Mouse (Mus musculus) ovary, adult 2 months (tissue): ENCODE data around the gene AU022252. TPM values are rescaled to one million over a fixed set of nuclear protein-coding genes. Genes with fewer than 3 reads are reported as not detected.

Experiments used
- polyA plus RNA-seq: library from polyadenylated mRNA; depleted of rRNA; stranded (reverse); fragments of >200 nt; gene quantifications from 2 replicates; pipeline ENCODE4 v1.2.3, GENCODE M21; 2012; rRNA removed

The AU022252 gene
- polyA plus RNA-seq, result 5.4 and 6.9 TPM in 2 replicates

DNA sequence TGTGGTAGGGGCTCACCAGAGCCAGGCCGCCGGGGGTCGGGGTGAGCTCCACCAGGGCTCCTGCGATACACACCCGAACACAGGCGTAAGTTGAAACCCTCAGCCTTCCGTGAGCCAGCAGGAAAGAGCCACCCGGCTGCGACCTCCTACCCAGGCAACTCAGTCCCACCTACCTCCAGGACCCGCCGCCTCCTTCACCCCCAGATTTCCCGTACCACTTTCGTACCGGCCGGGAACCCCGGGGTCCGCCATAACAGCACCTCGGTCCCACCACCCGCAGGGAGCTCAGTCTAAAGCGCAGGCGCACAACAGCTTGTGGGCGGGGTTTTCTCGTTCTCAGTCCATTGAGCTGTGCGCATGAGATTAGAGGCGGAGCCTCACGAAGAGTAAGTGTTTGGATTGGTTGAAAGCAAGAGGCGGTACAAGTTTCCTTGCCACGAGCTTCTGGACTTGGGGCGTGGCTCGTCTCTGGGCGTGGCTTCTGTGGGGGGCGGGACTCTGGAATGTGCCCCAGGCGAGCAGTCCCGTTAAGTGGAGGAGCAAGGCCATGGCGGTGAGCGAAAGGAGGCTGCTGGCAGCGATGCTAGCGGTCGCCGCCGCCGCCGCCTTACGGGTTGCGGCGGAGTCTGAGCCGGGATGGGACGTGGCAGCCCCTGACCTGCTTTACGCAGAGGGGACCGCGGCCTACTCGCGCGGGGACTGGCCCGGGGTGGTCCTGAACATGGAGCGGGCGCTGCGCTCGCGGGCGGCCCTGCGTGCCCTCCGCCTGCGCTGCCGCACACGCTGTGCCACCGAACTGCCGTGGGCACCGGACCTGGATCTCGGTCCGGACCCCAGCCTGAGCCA lies at the start of gene AU022252, which contains the start of gene P3h1:
Gene AU022252, minus strand, starts transcription at position 303 of the 846 bp plus-strand sequence.
Gene P3h1, plus strand, starts transcription at position 506 of the 846 bp plus-strand sequence.

DNA sequence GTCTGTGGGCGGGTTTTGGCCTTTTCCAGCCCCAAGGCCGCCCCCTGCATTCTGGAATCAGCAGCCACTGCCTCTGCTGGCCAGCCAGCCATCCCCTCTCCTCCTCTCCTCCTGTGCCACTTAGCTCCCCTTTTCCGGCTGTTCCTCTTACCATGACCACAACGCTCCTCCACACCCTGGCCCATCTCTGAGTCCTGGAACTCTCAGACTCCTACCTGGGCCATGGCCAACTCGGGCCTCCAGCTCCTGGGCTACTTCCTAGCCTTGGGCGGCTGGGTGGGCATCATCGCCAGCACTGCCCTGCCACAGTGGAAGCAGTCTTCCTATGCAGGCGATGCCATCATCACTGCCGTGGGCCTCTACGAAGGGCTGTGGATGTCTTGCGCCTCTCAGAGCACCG lies 22.8 kb upstream of the AU022252 start, which contains the start of gene Cldn19:
Gene Cldn19, plus strand, starts transcription at position 64 of the 400 bp plus-strand sequence.

DNA sequence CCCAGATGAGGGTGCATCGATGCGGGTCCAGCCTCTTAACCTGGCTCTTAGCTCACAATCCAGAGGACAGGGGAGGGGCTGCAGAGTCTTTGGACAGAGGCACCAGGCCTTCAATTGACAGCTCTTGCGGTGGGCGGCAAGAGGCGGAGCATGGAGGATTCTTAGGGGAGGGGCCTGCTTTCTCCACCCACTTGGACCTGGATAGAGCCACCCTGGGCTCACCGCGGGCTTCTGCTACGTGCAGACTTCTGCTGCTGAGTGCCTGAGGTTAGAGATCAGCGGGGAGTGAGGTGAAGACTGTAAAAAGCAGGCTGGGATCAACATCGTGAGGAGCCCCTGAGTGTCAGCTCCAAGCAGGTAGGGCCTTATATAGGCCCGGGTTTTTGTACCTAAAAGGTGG lies 14.3 kb downstream of the AU022252 start, which contains the start of gene Tmem269:
Gene Tmem269, minus strand, starts transcription at position 49 of the 400 bp plus-strand sequence.

DNA sequence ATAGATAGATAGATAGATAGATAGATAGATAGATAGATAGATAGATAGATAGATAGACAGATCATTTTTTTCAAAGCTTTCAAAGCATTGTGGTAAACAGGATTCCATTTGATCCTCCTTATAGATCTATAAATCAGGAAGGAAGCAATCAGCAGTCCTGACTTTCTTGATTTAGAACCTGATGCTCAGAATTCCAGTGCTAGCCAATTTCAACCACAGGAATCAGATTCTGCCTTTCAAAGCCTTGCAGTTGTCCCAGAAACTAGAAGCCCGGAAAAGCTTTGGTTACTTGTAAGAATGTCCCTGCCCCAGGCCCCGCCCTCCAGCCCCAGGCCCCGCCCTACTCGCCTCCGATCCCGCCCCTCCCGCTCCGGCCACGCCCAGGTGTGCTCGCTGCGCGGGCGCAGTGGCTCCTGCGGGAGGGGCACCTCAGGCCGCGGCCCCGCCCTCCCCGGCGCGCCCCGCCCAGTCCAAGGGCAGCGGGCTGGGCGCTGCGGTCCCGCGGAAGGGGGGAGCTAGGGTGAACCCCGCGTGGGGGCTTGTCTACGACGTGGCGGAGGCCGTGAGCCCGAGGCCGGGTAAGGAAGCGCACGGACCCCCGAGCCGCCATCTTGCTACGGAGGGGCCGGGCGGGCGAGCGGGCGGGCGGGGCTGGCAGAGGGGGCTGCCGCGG lies 37.5 kb downstream of the AU022252 start, which contains the start of gene Svbp:
Gene Svbp, plus strand, starts transcription at position 398 of the 673 bp plus-strand sequence.

DNA sequence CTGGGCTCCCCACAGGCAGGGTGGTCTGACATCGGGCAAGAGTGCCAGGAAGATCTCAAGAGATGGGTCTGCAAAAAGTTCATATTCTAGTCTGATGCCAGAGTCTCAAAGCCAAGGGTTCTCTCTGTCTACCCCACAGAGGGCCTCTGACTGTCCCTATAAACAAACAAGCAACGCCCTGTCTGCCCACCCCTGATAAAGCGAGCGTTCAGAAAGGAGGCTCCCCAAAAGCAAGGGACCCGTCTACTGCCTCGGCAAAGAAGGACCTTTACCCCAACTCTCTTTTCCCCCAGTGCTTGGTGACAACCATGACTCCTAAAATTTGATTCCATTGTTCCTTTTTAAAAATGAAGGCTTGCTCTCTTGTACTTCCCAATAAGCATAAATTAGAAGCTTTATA lies 42.6 kb downstream of the AU022252 start, which contains the start of gene Ermap:
Gene Ermap, minus strand, starts transcription at position 148 of the 400 bp plus-strand sequence.

DNA sequence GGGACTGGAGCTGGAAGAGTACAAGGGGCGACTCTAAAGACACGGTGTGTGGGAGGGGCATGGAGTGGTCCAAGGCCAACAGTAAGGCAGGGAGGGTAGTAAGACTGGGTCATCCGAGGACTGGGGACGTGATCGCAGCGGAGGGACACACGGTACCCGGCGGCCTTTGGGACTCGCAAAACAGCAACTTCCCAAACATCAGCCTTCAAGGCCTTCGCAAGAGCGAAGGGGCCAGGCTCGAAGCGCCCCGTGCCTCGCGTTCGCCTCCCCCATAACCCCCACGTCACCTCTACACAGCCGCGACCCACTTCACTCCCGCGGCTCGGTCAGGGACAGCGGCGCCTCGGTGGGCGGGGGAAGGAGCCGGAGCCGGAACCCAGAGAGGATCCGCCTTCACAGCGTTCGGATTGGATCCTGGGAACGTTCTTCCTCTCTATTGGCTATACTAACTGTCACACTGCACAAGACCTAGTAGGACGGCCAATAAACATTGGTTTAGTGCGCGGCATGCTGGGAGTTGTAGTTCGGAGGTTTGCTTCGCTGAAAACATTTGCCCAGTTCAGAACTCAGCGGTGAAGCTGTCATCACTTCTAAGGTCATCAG lies 58.6 kb downstream of the AU022252 start, which contains the start of gene Zfp691:
Gene Zfp691, minus strand, starts transcription at position 345 of the 603 bp plus-strand sequence.

Other genes starting within 250 kb of the AU022252 start
- 82.8 and 83.3 TPM in 2 replicates for gene Slc2a1, start 124.0 kb downstream of the AU022252 start, polyA plus RNA-seq
- gene Zfp691, start 58.5 kb downstream of the AU022252 start, polyA plus RNA-seq, result 16.9 and 24.8 TPM in 2 replicates
- 0.77 and 0.98 TPM in 2 replicates for gene Ermap, start 42.7 kb downstream of the AU022252 start, polyA plus RNA-seq
- 37.2 and 44.2 TPM in 2 replicates for gene Svbp, start 37.4 kb downstream of the AU022252 start, polyA plus RNA-seq
- gene Tmem269, start 14.5 kb downstream of the AU022252 start, polyA plus RNA-seq, result 1.6 and 2.2 TPM in 2 replicates
- 95.6 and 125 TPM in 2 replicates for gene P3h1, start 203 bp upstream of the AU022252 start, polyA plus RNA-seq
- 0.10 and 0.11 TPM in 2 replicates for gene Cldn19, start 22.7 kb upstream of the AU022252 start, polyA plus RNA-seq
- gene Ybx1, start 61.9 kb upstream of the AU022252 start, polyA plus RNA-seq, result 455 and 561 TPM in 2 replicates
- 3.3 and 7.1 TPM in 2 replicates for gene Ppih, start 87.8 kb upstream of the AU022252 start, polyA plus RNA-seq
- 3.0 and 3.4 TPM in 2 replicates for gene Ccdc30, start 182.8 kb upstream of the AU022252 start, polyA plus RNA-seq
- gene Ppcs, start 189.7 kb upstream of the AU022252 start, polyA plus RNA-seq, result 22.3 and 22.9 TPM in 2 replicates
- 7.7 and 10.0 TPM in 2 replicates for gene Zmynd12, start 190.1 kb upstream of the AU022252 start, polyA plus RNA-seq